Comparison of ENCODE assay signal across 10 mouse cellular contexts in genomic region chr2:158317026-158317425, GRCm38 (mm10). TPM values are rescaled to one million over a fixed set of nuclear protein-coding genes. Genes with fewer than 3 reads are reported as not detected.
DNase-seq lines count a peak whose midpoint lies in the region; ATAC-seq and TF ChIP-seq lines count a peak whose summit lies in the region.
"Had no signal": no experiment of that assay in that cellular context is flagged by ENCODE, and none has a peak within 500 bp of the region (broad histone marks: within the 10 kb centered on the region; RNA-seq: fewer than 3 reads in every experiment).

No protein-coding gene starts in this region.

- no peak for TF ChIP-seq POLR2A in CH12.LX (IDR thresholded peaks at IDR 0.05; ENCODE audit: low read depth, low read length)

- in situ Hi-C loops in CH12.LX (cut with MboI; ENCODE audit: low pct_ligation_motif_present, low pct_unique_long_range_greater_than_20kb, low sequenced_read_pairs) = no loop called here

- H3K36me3 ChIP-seq in CH12.LX (replicated peaks in 1 of 2; ENCODE audit: control insufficient read depth in 1 of 2, insufficient read depth in 1 of 2, low read length in 1 of 2) = no peaks in the 10 kb centered on the region
- no peaks in the 10 kb centered on the region for H3K36me3 ChIP-seq in heart, postnatal 0 days (replicated peaks; ENCODE audit: control insufficient read depth, insufficient read depth, low read length)
- H3K36me3 ChIP-seq in lung, postnatal 0 days (ENCODE audit: insufficient read depth, low read length) = no peaks in the 10 kb centered on the region
- H3K36me3 ChIP-seq: heart, embryonic 13.5 days had no signal

- TF ChIP-seq EP300 in CH12.LX (IDR thresholded peaks at IDR 0.05; ENCODE audit: low read length) = no peak
- TF ChIP-seq EP300 in heart, postnatal 0 days (IDR thresholded peaks at IDR 0.05; ENCODE audit: low read depth) = no peak
- no peak for TF ChIP-seq EP300 in lung, postnatal 0 days (IDR thresholded peaks at IDR 0.05)

- TF ChIP-seq RAD21 in CH12.LX (IDR thresholded peaks at IDR 0.05; ENCODE audit: low read depth, low read length) = peak; percentile 16

- H3K4me3 ChIP-seq in CH12.LX (replicated peaks in 1 of 3; ENCODE audit: low read depth in 2 of 3, low read length in 2 of 3, poor library complexity in 1 of 3) = no peak overlapping the region
- no peak overlapping the region for H3K4me3 ChIP-seq in heart, postnatal 0 days (ENCODE audit: low read depth, low read length)
- H3K4me3 ChIP-seq in layer of hippocampus, adult 2 months = no peak overlapping the region
- no peak overlapping the region for H3K4me3 ChIP-seq in lung, postnatal 0 days (ENCODE audit: low read depth, low read length)
- H3K4me3 ChIP-seq: heart, embryonic 13.5 days had no signal

- no peak overlapping the region for H3K27ac ChIP-seq in CH12.LX (ENCODE audit: insufficient read depth, low read depth)
- no peak overlapping the region for H3K27ac ChIP-seq in heart, postnatal 0 days (ENCODE audit: low read depth)
- H3K27ac ChIP-seq in layer of hippocampus, adult 2 months = peak overlapping the region; percentile 59; the same call in 1 of the 2 replicates
- no peak overlapping the region for H3K27ac ChIP-seq in lung, postnatal 0 days (ENCODE audit: low read length)
- H3K27ac ChIP-seq: heart, embryonic 13.5 days had no signal

- H3K9me3 ChIP-seq in CH12.LX (replicated peaks; ENCODE audit: low read length) = no peaks in the 10 kb centered on the region
- no peaks in the 10 kb centered on the region for H3K9me3 ChIP-seq in heart, postnatal 0 days (replicated peaks; ENCODE audit: control insufficient read depth, low read length)
- H3K9me3 ChIP-seq in lung, postnatal 0 days (ENCODE audit: low read length) = no peaks in the 10 kb centered on the region
- H3K9me3 ChIP-seq: heart, embryonic 13.5 days had no signal

- no peaks in the 10 kb centered on the region for H3K79me2 ChIP-seq in CH12.LX (replicated peaks; ENCODE audit: control insufficient read depth, extremely low read depth, insufficient read depth, poor library complexity, severe bottlenecking)

- H3K9ac ChIP-seq in CH12.LX (ENCODE audit: insufficient read depth, low read depth) = no peak overlapping the region
- H3K9ac ChIP-seq in heart, postnatal 0 days (replicated peaks; ENCODE audit: low read depth, low read length) = no peak overlapping the region
- no peak overlapping the region for H3K9ac ChIP-seq in lung, postnatal 0 days (replicated peaks; ENCODE audit: low read depth)
- H3K9ac ChIP-seq: heart, embryonic 13.5 days had no signal

- peak; percentile 53; the same call in 1 of the 2 replicates for ATAC-seq in heart, postnatal 0 days (ENCODE audit: insufficient read depth, low read depth)
- peak; percentile 62 for ATAC-seq in lung, postnatal 0 days
- ATAC-seq in activated CD4-positive, CD25-positive, alpha-beta regulatory T cell, adult 4 months = no peak

- dilution Hi-C loops in CH12.LX (cut with MboI; ENCODE audit: extremely low pct_ligation_motif_present, extremely low pct_unique_long_range_greater_than_20kb, low sequenced_read_pairs) = no loop called here

- TF ChIP-seq CTCF in CH12.LX (conservative IDR thresholded peaks at IDR 0.05 in 1 of 2, IDR thresholded peaks at IDR 0.05 in 1 of 2; ENCODE audit: low read depth in 2 of 2, low read length in 2 of 2) = peak; percentile 65 to 83
- peak; percentile 57 for TF ChIP-seq CTCF in heart, postnatal 0 days (IDR thresholded peaks at IDR 0.05; ENCODE audit: low read depth)
- TF ChIP-seq CTCF in layer of hippocampus, adult 2 months (conservative IDR thresholded peaks at IDR 0.05) = peak; percentile 85
- peak; percentile 77 for TF ChIP-seq CTCF in lung, postnatal 0 days (IDR thresholded peaks at IDR 0.05)

- peaks cover 0 to 12% of the 10 kb centered on the region in 2 experiments; a peak in 2 of 4 replicates for H3K4me1 ChIP-seq in CH12.LX (ENCODE audit: control insufficient read depth in 1 of 2, insufficient read depth in 2 of 2)
- no peaks in the 10 kb centered on the region for H3K4me1 ChIP-seq in heart, postnatal 0 days (ENCODE audit: control insufficient read depth, insufficient read depth)
- H3K4me1 ChIP-seq in lung, postnatal 0 days (ENCODE audit: insufficient read depth, low read depth, low read length) = no peaks in the 10 kb centered on the region

- WGBS in heart, postnatal 0 days = 19% methylated on average over 5 of the region's 5 CpGs
- 19% methylated on average over 5 of the region's 5 CpGs for WGBS in lung, postnatal 0 days

- DNase-seq in 416B (ENCODE audit: low read depth) (peak; percentile 63), CH12.LX (ENCODE audit: extremely low read depth) (peak; percentile 73)
- peak; percentile 80 for DNase-seq in embryo, embryonic 10 days (ENCODE audit: low spot score)
- DNase-seq in heart, postnatal 0 days (ENCODE audit: low spot score) = peak; percentile 37
- peak; percentile 65 to 76 for DNase-seq in layer of hippocampus, adult 2 months (ENCODE audit: low spot score in 2 of 2)
- peak; percentile 81 for DNase-seq in lung, postnatal 0 days (ENCODE audit: low spot score)
- DNase-seq in ovary, postnatal 36 days (ENCODE audit: low spot score) = peak; percentile 66

- H3K4me2 ChIP-seq in CH12.LX (ENCODE audit: insufficient read depth, low read depth, poor library complexity, severe bottlenecking) = no peak overlapping the region
- no peak overlapping the region for H3K4me2 ChIP-seq in heart, postnatal 0 days (ENCODE audit: low read depth, low read length)
- no peak overlapping the region for H3K4me2 ChIP-seq in lung, postnatal 0 days (replicated peaks; ENCODE audit: low read depth, low read length)
- H3K4me2 ChIP-seq: heart, embryonic 13.5 days had no signal

- H3K27me3 ChIP-seq in CH12.LX (replicated peaks) = peaks cover 17% of the 10 kb centered on the region
- H3K27me3 ChIP-seq in heart, postnatal 0 days (ENCODE audit: control insufficient read depth, insufficient read depth, low read length) = no peaks in the 10 kb centered on the region
- no peaks in the 10 kb centered on the region for H3K27me3 ChIP-seq in lung, postnatal 0 days (replicated peaks; ENCODE audit: insufficient read depth, low read length)
- H3K27me3 ChIP-seq: heart, embryonic 13.5 days had no signal

TF ChIP-seq in CH12.LX, 34 proteins besides CTCF, POLR2A, EP300 and RAD21:
- TF ChIP-seq SMC3 (IDR thresholded peaks at IDR 0.05; ENCODE audit: low read depth, low read length) (peak; percentile 71), BHLHE40 (IDR thresholded peaks at IDR 0.05; ENCODE audit: low read depth, low read length) (no peak), ZMIZ1 (IDR thresholded peaks at IDR 0.05; ENCODE audit: low read depth, low read length) (no peak), RCOR1 (conservative IDR thresholded peaks at IDR 0.05; ENCODE audit: low read depth, low read length) (no peak), JUND (conservative IDR thresholded peaks at IDR 0.05; ENCODE audit: low read depth, low read length) (no peak)
TF ChIP-seq in CH12.LX: peak in this region for 1.

RNA-seq across cellular contexts. Expression of gene Lbp, which starts 10.7 kb away (rescaled TPM):
- total RNA-seq in CH12.LX (2012; rRNA removed) (0.04 TPM in 1 of 2 replicates, not detected in the other), CH12.LX (2014; rRNA removed) (0.30 TPM in 1 of 2 replicates, not detected in the other)
- 0.27 TPM in 1 of 2 replicates, not detected in the other for polyA plus RNA-seq in CH12.LX (2012; ENCODE audit: insufficient read length, low read depth)
- 14.0 and 22.4 TPM in 2 replicates for total RNA-seq in heart, postnatal 0 days (2014; rRNA removed; ENCODE audit: low replicate concordance)
- polyA plus RNA-seq in heart, postnatal 0 days (2015; fragmentation: Nextera tagmentation; extraction: Ambion mirVana) = 12.8 and 15.6 TPM in 2 replicates
- total RNA-seq in layer of hippocampus, adult 2 months (2021) = 1 to 10 TPM; 1.4 to 1.8 TPM
- polyA plus RNA-seq in lung, postnatal 0 days (2015; fragmentation: Nextera tagmentation; extraction: Ambion mirVana) = 42.1 and 56.8 TPM in 2 replicates
- polyA plus RNA-seq in activated CD4-positive, CD25-positive, alpha-beta regulatory T cell, adult 4 months (2017; shearing (Covaris generic)) = under 1 TPM; 0.37 to 0.41 TPM

RNA-seq across cellular contexts. Expression of gene Snhg11, which starts 58.4 kb away (rescaled TPM):
- total RNA-seq in CH12.LX (2012; rRNA removed) = 0.04 TPM in 2 replicates
- not detected in 2 replicates for total RNA-seq in CH12.LX (2014; rRNA removed)
- 0.11 and 0.13 TPM in 2 replicates for polyA plus RNA-seq in CH12.LX (2012; ENCODE audit: insufficient read length, low read depth)
- 0.58 and 0.76 TPM in 2 replicates for total RNA-seq in heart, postnatal 0 days (2014; rRNA removed; ENCODE audit: low replicate concordance)
- 0.18 and 0.71 TPM in 2 replicates for polyA plus RNA-seq in heart, postnatal 0 days (2015; fragmentation: Nextera tagmentation; extraction: Ambion mirVana)
- total RNA-seq in layer of hippocampus, adult 2 months (2021) = 100 to 1,000 TPM; 566 to 626 TPM
- 6.1 and 6.2 TPM in 2 replicates for polyA plus RNA-seq in lung, postnatal 0 days (2015; fragmentation: Nextera tagmentation; extraction: Ambion mirVana)
- under 1 TPM in 1 of 2 experiments, not detected in 1; 0.11 TPM for polyA plus RNA-seq in activated CD4-positive, CD25-positive, alpha-beta regulatory T cell, adult 4 months (2017; shearing (Covaris generic))

RNA-seq across cellular contexts. Expression of gene Bpi, which starts 59.1 kb away (rescaled TPM):
- total RNA-seq in CH12.LX (2012; rRNA removed) = 0.17 and 0.21 TPM in 2 replicates
- 0.46 and 0.81 TPM in 2 replicates for total RNA-seq in CH12.LX (2014; rRNA removed)
- polyA plus RNA-seq in CH12.LX (2012; ENCODE audit: insufficient read length, low read depth) = 0.14 and 0.51 TPM in 2 replicates
- not detected in 2 replicates for total RNA-seq in heart, postnatal 0 days (2014; rRNA removed; ENCODE audit: low replicate concordance)
- polyA plus RNA-seq in heart, postnatal 0 days (2015; fragmentation: Nextera tagmentation; extraction: Ambion mirVana) = not detected in 2 replicates
- total RNA-seq in layer of hippocampus, adult 2 months (2021) = not detected
- not detected in 2 replicates for polyA plus RNA-seq in lung, postnatal 0 days (2015; fragmentation: Nextera tagmentation; extraction: Ambion mirVana)
- not detected for polyA plus RNA-seq in activated CD4-positive, CD25-positive, alpha-beta regulatory T cell, adult 4 months (2017; shearing (Covaris generic))
- polyA plus RNA-seq: heart, embryonic 13.5 days; stomach, embryonic 14.5 days had no signal
